20 mouse cellular contexts compared by ENCODE assay signal in the genomic region with DNA sequence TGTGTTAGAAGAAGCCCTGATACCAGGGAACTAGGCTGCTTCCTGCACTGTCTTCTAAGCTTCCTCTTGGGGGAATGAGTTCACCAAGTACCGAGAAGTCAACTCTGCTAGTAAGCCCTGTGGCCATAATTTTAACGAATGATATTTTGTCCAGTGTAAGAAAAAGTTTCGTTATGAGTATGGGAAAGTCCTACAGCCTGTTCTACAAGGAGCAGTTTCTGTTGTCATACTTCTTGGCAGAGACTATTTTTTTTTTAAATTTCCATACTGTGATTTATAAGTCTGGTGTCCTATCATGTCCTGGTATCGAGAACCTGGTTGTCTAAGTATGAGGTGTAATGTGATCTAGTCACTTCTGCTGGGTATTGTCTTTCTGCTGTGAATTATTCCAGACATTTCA. TPM values are rescaled to one million over a fixed set of nuclear protein-coding genes. Genes with fewer than 3 reads are reported as not detected.
"Had no signal": no experiment of that assay in that cellular context is flagged by ENCODE, and none has a peak within 500 bp of the region (broad histone marks: within the 10 kb centered on the region; RNA-seq: fewer than 3 reads in every experiment).

No protein-coding gene starts in this region.

- H3K27ac ChIP-seq: neural tube, embryonic 12.5 days; neural tube, embryonic 13.5 days; neural tube, embryonic 15.5 days; stomach, embryonic 15.5 days; stomach, postnatal 0 days had no signal

- H3K9ac ChIP-seq: neural tube, embryonic 12.5 days; neural tube, embryonic 13.5 days; neural tube, embryonic 15.5 days; stomach, embryonic 15.5 days had no signal

- H3K4me2 ChIP-seq: neural tube, embryonic 12.5 days; neural tube, embryonic 13.5 days; neural tube, embryonic 15.5 days; stomach, embryonic 15.5 days had no signal

- DNase-seq: retina, postnatal 1 day; right cerebral cortex, adult 18-20 months; right cerebral cortex, postnatal 14 days; right cerebral cortex, postnatal 25 days; right cerebral cortex, postnatal 4 days; spleen, adult 18-20 months; thymus, adult 18-20 months; thymus, adult 2 months; thymus, postnatal 14 days; thymus, postnatal 25 days; thymus, postnatal 36 days; thymus, postnatal 4 days had no signal

- H3K36me3 ChIP-seq: neural tube, embryonic 12.5 days; neural tube, embryonic 13.5 days; neural tube, embryonic 15.5 days; stomach, embryonic 15.5 days had no signal

- H3K4me3 ChIP-seq: neural tube, embryonic 12.5 days; neural tube, embryonic 13.5 days; neural tube, embryonic 15.5 days; stomach, embryonic 15.5 days had no signal

- H3K9me3 ChIP-seq: neural tube, embryonic 12.5 days; neural tube, embryonic 13.5 days; neural tube, embryonic 15.5 days; stomach, embryonic 15.5 days had no signal

- H3K4me1 ChIP-seq: neural tube, embryonic 12.5 days; neural tube, embryonic 13.5 days; neural tube, embryonic 15.5 days; stomach, embryonic 15.5 days had no signal

- H3K27me3 ChIP-seq: neural tube, embryonic 12.5 days; neural tube, embryonic 13.5 days; neural tube, embryonic 15.5 days; stomach, embryonic 15.5 days had no signal

RNA-seq across cellular contexts. Expression of a gene that starts 38.2 kb away (rescaled TPM):
- total RNA-seq: neutrophil, adult 5-6 weeks had no signal
- polyA plus RNA-seq: small intestine, adult 2 months; spleen, adult 2 months; thymus, adult 2 months had no signal
